In the genomic region with DNA sequence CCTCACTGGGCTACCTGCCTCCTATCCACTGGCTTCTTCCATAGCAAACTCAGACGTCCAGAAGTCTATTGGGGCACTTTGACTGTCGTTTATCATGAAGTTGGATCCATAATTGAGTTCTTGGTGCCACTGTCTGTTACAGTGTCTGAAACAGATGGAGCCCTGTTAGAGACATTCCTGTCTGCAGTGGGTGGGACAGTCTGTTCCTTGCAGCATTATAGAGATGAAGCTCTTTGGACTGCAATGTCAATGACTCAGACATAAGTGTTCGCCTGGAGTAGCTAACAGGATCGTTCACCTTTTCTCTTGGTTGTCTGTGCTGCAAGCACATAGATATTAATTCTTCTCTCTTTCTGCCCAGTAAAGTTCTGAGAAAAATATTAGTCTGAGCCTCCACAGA, we compare ENCODE assay signal across 29 mouse cellular contexts. TPM values are rescaled to one million over a fixed set of nuclear protein-coding genes. Genes with fewer than 3 reads are reported as not detected.
A peak's percentile ranks its signal among the peaks of the same experiment; 100 is the strongest.
DNase-seq lines count a peak whose midpoint lies in the region; ATAC-seq and TF ChIP-seq lines count a peak whose summit lies in the region.
"Had no signal": no experiment of that assay in that cellular context is flagged by ENCODE, and none has a peak within 500 bp of the region (broad histone marks: within the 10 kb centered on the region; RNA-seq: fewer than 3 reads in every experiment).

No protein-coding gene starts in this region.

- no peaks in the 10 kb centered on the region for H3K27me3 ChIP-seq in liver, embryonic 14.5 days (ENCODE audit: control insufficient read depth, insufficient read depth, low read length)
- no peaks in the 10 kb centered on the region for H3K27me3 ChIP-seq in liver, embryonic 11.5 days (replicated peaks; ENCODE audit: control insufficient read depth, insufficient read depth, low read length)
- no peaks in the 10 kb centered on the region for H3K27me3 ChIP-seq in liver, embryonic 16.5 days (ENCODE audit: control insufficient read depth, insufficient read depth, low read depth, low read length)
- H3K27me3 ChIP-seq: embryonic facial prominence, embryonic 13.5 days; forebrain, embryonic 12.5 days; forebrain, embryonic 15.5 days; heart, embryonic 12.5 days; heart, embryonic 15.5 days; hindbrain, embryonic 13.5 days had no signal

- no peak for TF ChIP-seq EP300 in liver, embryonic 14.5 days (IDR thresholded peaks at IDR 0.05; ENCODE audit: low read depth)

- no peak overlapping the region for H3K4me3 ChIP-seq in liver, embryonic 14.5 days (ENCODE audit: insufficient read depth in 1 of 2, low read depth in 2 of 2, low read length in 2 of 2)
- H3K4me3 ChIP-seq in liver, embryonic 11.5 days (ENCODE audit: low read depth, low read length) = no peak overlapping the region
- H3K4me3 ChIP-seq in liver, embryonic 16.5 days (ENCODE audit: low read depth, low read length) = no peak overlapping the region
- H3K4me3 ChIP-seq: embryonic facial prominence, embryonic 13.5 days; erythroblast, embryonic 14.5 days; forebrain, embryonic 12.5 days; forebrain, embryonic 15.5 days; gastrocnemius, adult 2 months; heart, embryonic 12.5 days; heart, embryonic 15.5 days; hindbrain, embryonic 10.5 days; hindbrain, embryonic 13.5 days had no signal

- H3K9ac ChIP-seq in liver, embryonic 14.5 days (replicated peaks) = no peak overlapping the region; the same call in 1 of the 2 replicates
- H3K9ac ChIP-seq in liver, embryonic 11.5 days (ENCODE audit: low read depth, low read length) = no peak overlapping the region
- H3K9ac ChIP-seq in liver, embryonic 16.5 days (ENCODE audit: low read depth, low read length) = no peak overlapping the region
- H3K9ac ChIP-seq: embryonic facial prominence, embryonic 13.5 days; forebrain, embryonic 12.5 days; forebrain, embryonic 15.5 days; heart, embryonic 12.5 days; heart, embryonic 15.5 days; hindbrain, embryonic 13.5 days had no signal

- TF ChIP-seq CTCF in liver, embryonic 14.5 days (IDR thresholded peaks at IDR 0.05; ENCODE audit: low read depth) = no peak

- H3K36me3 ChIP-seq in liver, embryonic 14.5 days (replicated peaks; ENCODE audit: control insufficient read depth, insufficient read depth, low read depth) = no peaks in the 10 kb centered on the region
- no peaks in the 10 kb centered on the region for H3K36me3 ChIP-seq in liver, embryonic 11.5 days (ENCODE audit: control insufficient read depth, insufficient read depth, low read length)
- no peaks in the 10 kb centered on the region for H3K36me3 ChIP-seq in liver, embryonic 16.5 days (ENCODE audit: control insufficient read depth, insufficient read depth)
- H3K36me3 ChIP-seq: embryonic facial prominence, embryonic 13.5 days; forebrain, embryonic 12.5 days; forebrain, embryonic 15.5 days; heart, embryonic 12.5 days; heart, embryonic 15.5 days; hindbrain, embryonic 10.5 days; hindbrain, embryonic 13.5 days had no signal

- H3K27ac ChIP-seq in liver, embryonic 14.5 days = peak overlapping the region; percentile 48
- no peak overlapping the region for H3K27ac ChIP-seq in liver, embryonic 11.5 days (ENCODE audit: low read depth, low read length)
- H3K27ac ChIP-seq in liver, embryonic 16.5 days (ENCODE audit: low read length) = peak overlapping the region; percentile 88; the same call in 1 of the 2 replicates
- H3K27ac ChIP-seq: embryonic facial prominence, embryonic 13.5 days; forebrain, embryonic 12.5 days; forebrain, embryonic 15.5 days; gastrocnemius, adult 2 months; heart, embryonic 15.5 days; hindbrain, embryonic 10.5 days; hindbrain, embryonic 13.5 days had no signal

- 62% methylated on average over 4 of the region's 4 CpGs for WGBS in liver, embryonic 14.5 days (ENCODE audit: insufficient replicate concordance)
- 76% methylated on average over 4 of the region's 4 CpGs for WGBS in liver, embryonic 11.5 days
- 63% methylated on average over 4 of the region's 4 CpGs for WGBS in liver, embryonic 16.5 days (ENCODE audit: insufficient replicate concordance)

- peaks cover 43 to 58% of the 10 kb centered on the region in 2 experiments for H3K4me1 ChIP-seq in liver, embryonic 14.5 days (replicated peaks; ENCODE audit: control insufficient read depth in 2 of 2, insufficient read depth in 2 of 2, low read length in 1 of 2)
- peaks cover 34% of the 10 kb centered on the region for H3K4me1 ChIP-seq in liver, embryonic 11.5 days (replicated peaks; ENCODE audit: control insufficient read depth, insufficient read depth, low read length)
- peaks cover 47% of the 10 kb centered on the region for H3K4me1 ChIP-seq in liver, embryonic 16.5 days (ENCODE audit: control insufficient read depth, low read depth, low read length)
- H3K4me1 ChIP-seq: forebrain, embryonic 12.5 days had no signal

- no peak overlapping the region for H3K4me2 ChIP-seq in liver, embryonic 14.5 days (ENCODE audit: low read depth)
- no peak overlapping the region for H3K4me2 ChIP-seq in liver, embryonic 11.5 days
- H3K4me2 ChIP-seq in liver, embryonic 16.5 days (ENCODE audit: low read depth, low read length) = no peak overlapping the region
- H3K4me2 ChIP-seq: embryonic facial prominence, embryonic 13.5 days; forebrain, embryonic 12.5 days; forebrain, embryonic 15.5 days; heart, embryonic 12.5 days; heart, embryonic 15.5 days; hindbrain, embryonic 13.5 days had no signal

- no peaks in the 10 kb centered on the region for H3K9me3 ChIP-seq in liver, embryonic 14.5 days (ENCODE audit: control insufficient read depth, low read length)
- H3K9me3 ChIP-seq in liver, embryonic 11.5 days (ENCODE audit: control insufficient read depth, low read length) = no peaks in the 10 kb centered on the region
- no peaks in the 10 kb centered on the region for H3K9me3 ChIP-seq in liver, embryonic 16.5 days (replicated peaks; ENCODE audit: control insufficient read depth, low read length)
- H3K9me3 ChIP-seq: embryonic facial prominence, embryonic 13.5 days; forebrain, embryonic 12.5 days; forebrain, embryonic 15.5 days; heart, embryonic 12.5 days; heart, embryonic 15.5 days; hindbrain, embryonic 10.5 days; hindbrain, embryonic 13.5 days had no signal

- ATAC-seq in frontal cortex, adult (ENCODE audit: low TSS enrichment) = peak; percentile 64; the same call in 1 of the 2 replicates
- no peak for ATAC-seq in liver, embryonic 14.5 days (ENCODE audit: insufficient read depth)
- ATAC-seq in liver, embryonic 11.5 days (replicated peaks; ENCODE audit: low FRiP score) = no peak
- no peak for ATAC-seq in liver, embryonic 16.5 days (ENCODE audit: low read depth)
- ATAC-seq: activated CD4-positive, CD25-positive, alpha-beta regulatory T cell, adult 4 months; forebrain, embryonic 15.5 days; hindbrain, embryonic 16.5 days had no signal

- DNase-seq in frontal cortex, postnatal 14 days (ENCODE audit: low spot score in 2 of 2) = no peak
- DNase-seq in layer of hippocampus, adult 9-11 months = peak; percentile 49
- no peak for DNase-seq in layer of hippocampus, postnatal 10 days (ENCODE audit: low spot score in 2 of 2)
- no peak for DNase-seq in liver, embryonic 14.5 days (ENCODE audit: low read depth in 3 of 3, low spot score in 3 of 3)
- no peak for DNase-seq in liver, embryonic 11.5 days (ENCODE audit: low spot score)
- DNase-seq in spleen, postnatal 14 days (ENCODE audit: low spot score in 2 of 2) = no peak
- DNase-seq: adrenal gland, adult 8-10 months; adrenal gland, postnatal 25 days; cerebellum, adult 18-20 months; cerebellum, adult 9-10 months; cerebellum, postnatal 25 days; gastrocnemius, adult 2 months; gastrocnemius, postnatal 14 days; heart, adult 11 months; heart, postnatal 10 days; heart, postnatal 36 days had no signal

RNA-seq across cellular contexts. Expression of a gene that starts 25.8 kb away (rescaled TPM):
- not detected for total RNA-seq in layer of hippocampus, postnatal 10 days (2021)
- polyA plus RNA-seq in liver, embryonic 14.5 days (2012; rRNA removed) = 0.05 and 0.09 TPM in 2 replicates
- polyA plus RNA-seq in liver, embryonic 14.5 days (2014; fragmentation: Nextera tagmentation; extraction: Ambion mirVana) = not detected in 2 replicates
- 0.08 TPM in 1 of 2 replicates, not detected in the other for polyA plus RNA-seq in liver, embryonic 11.5 days (2014; fragmentation: Nextera tagmentation; extraction: Ambion mirVana)
- 0.05 and 0.11 TPM in 2 replicates for polyA plus RNA-seq in liver, embryonic 16.5 days (2015; fragmentation: Nextera tagmentation; extraction: Ambion mirVana)
- total RNA-seq: adrenal gland, adult 8-10 months; adrenal gland, postnatal 25 days; gastrocnemius, adult 2 months; gastrocnemius, postnatal 14 days; gastrocnemius, postnatal 4 days; heart, postnatal 36 days had no signal
- polyA plus RNA-seq: activated CD4-positive, CD25-positive, alpha-beta regulatory T cell, adult 4 months; embryonic facial prominence, embryonic 13.5 days; erythroblast, embryonic 14.5 days; forebrain, embryonic 12.5 days; forebrain, embryonic 15.5 days; hindbrain, embryonic 10.5 days; hindbrain, embryonic 13.5 days; hindbrain, embryonic 16.5 days had no signal
